Mouse (Mus musculus): Measurements from ENCODE around the gene Gdpd5. TPM values are rescaled to one million over a fixed set of nuclear protein-coding genes. Genes with fewer than 3 reads are reported as not detected.

The Gdpd5 gene
- polyA plus RNA-seq, 1 experiment from 2014 or later: 25.9 TPM

DNA sequence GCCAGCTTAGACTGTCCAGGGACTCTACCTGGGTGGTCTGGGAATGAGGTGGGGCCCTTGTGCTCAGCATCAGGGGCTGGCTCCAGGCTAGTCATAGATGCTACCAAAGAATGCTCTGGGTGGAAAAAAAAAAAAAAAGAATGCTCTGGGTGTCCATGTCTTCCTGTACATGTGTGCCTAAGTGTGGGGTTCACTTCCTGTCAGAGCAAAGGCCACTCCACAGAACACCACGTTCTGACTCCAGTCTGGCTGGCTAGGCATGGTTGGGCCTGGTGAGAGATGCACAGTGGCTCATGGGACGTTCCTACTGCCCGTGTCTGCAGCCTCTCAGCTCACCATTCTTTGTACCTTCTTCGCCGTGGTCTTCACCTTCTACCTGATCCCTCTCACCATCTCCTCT is 67.4 kb downstream of the Gdpd5 start:
- Histone ChIP-seq H3K27ac (ENCODE audit: low read depth, low read length) (peak overlapping the region; percentile 58), H3K4me1 (replicated peaks; ENCODE audit: control insufficient read depth, insufficient read depth, low read length) (peaks cover 7% of the 10 kb centered on the region), H3K4me3 (ENCODE audit: low read depth, low read length) (no peak overlapping the region), H3K4me2 (replicated peaks; ENCODE audit: low read depth, low read length) (no peak overlapping the region), H3K27me3 (ENCODE audit: control insufficient read depth, insufficient read depth, low read length) (no peaks in the 10 kb centered on the region), H3K9ac (ENCODE audit: low read depth, low read length) (no peak overlapping the region; the same call in 1 of the 2 replicates), H3K36me3 (ENCODE audit: control insufficient read depth, insufficient read depth, low read length) (no peaks in the 10 kb centered on the region), H3K9me3 (ENCODE audit: control insufficient read depth, low read length) (no peaks in the 10 kb centered on the region)
- ATAC-seq (ENCODE audit: low FRiP score): no peak
- WGBS: 75% methylated on average over 5 of the region's 5 CpGs
- no peak for DNase-seq (ENCODE audit: low spot score)

DNA sequence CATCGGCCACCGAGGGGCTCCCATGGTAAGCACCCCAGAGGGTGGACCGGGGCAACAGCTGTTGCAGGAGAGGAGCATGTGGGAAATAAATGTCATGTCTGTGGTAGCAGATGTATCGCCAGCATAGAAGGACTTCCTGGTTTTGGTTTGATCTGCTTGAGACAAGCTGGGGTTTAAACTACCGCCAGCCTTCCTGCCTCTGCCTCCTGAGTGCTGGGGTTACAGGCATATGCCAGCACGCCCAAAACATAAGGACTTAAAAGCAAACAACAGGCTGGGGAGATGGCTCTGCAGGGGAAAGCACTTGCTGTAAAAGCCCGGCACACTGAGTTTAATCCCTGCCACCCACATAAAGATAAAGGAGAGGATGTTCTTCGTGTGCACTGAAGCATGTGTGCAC is 67.8 kb downstream of the Gdpd5 start:
- ATAC-seq (ENCODE audit: low FRiP score) (no peak), DNase-seq (ENCODE audit: low spot score) (peak; percentile 32)
- Histone ChIP-seq H3K4me2 (replicated peaks; ENCODE audit: low read depth, low read length) (no peak overlapping the region), H3K9ac (ENCODE audit: low read depth, low read length) (no peak overlapping the region), H3K27me3 (ENCODE audit: control insufficient read depth, insufficient read depth, low read length) (no peaks in the 10 kb centered on the region), H3K36me3 (ENCODE audit: control insufficient read depth, insufficient read depth, low read length) (no peaks in the 10 kb centered on the region), H3K4me3 (ENCODE audit: low read depth, low read length) (no peak overlapping the region), H3K4me1 (replicated peaks; ENCODE audit: control insufficient read depth, insufficient read depth, low read length) (peaks cover 7% of the 10 kb centered on the region), H3K9me3 (ENCODE audit: control insufficient read depth, low read length) (no peaks in the 10 kb centered on the region), H3K27ac (ENCODE audit: low read depth, low read length) (peak overlapping the region; percentile 58)
- WGBS: 54% methylated on average over 8 of the region's 8 CpGs

DNA sequence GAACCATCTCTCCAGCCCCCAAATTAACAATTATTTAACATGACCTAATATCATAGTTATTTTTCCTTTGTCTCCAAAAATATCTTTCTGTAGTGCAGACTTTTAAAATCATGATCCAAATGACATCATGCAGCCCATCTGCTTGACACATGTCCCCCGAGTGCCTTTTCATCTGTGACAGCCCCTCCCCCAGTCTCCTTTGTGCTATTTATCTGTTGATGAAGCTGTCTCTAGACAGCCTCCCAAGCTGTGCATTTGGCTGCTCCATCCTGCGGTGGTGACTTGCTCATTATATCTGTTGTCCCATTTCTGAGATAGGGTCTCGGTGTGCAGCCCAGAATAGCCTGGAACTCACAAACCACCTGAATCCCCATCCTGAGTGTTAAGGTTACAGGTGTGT is 68.5 kb downstream of the Gdpd5 start:
- peak; percentile 31; the same call in 1 of the 2 replicates for ATAC-seq (ENCODE audit: low FRiP score)
- Histone ChIP-seq H3K27ac (ENCODE audit: low read depth, low read length) (no peak overlapping the region; the same call in 1 of the 2 replicates), H3K9me3 (ENCODE audit: control insufficient read depth, low read length) (no peaks in the 10 kb centered on the region), H3K36me3 (ENCODE audit: control insufficient read depth, insufficient read depth, low read length) (no peaks in the 10 kb centered on the region), H3K27me3 (ENCODE audit: control insufficient read depth, insufficient read depth, low read length) (no peaks in the 10 kb centered on the region), H3K4me2 (replicated peaks; ENCODE audit: low read depth, low read length) (no peak overlapping the region), H3K4me3 (ENCODE audit: low read depth, low read length) (no peak overlapping the region), H3K9ac (ENCODE audit: low read depth, low read length) (no peak overlapping the region), H3K4me1 (replicated peaks; ENCODE audit: control insufficient read depth, insufficient read depth, low read length) (peaks cover 7% of the 10 kb centered on the region)
- DNase-seq (ENCODE audit: low spot score): peak; percentile 66
- 33% methylated on average over 3 of the region's 3 CpGs for WGBS

DNA sequence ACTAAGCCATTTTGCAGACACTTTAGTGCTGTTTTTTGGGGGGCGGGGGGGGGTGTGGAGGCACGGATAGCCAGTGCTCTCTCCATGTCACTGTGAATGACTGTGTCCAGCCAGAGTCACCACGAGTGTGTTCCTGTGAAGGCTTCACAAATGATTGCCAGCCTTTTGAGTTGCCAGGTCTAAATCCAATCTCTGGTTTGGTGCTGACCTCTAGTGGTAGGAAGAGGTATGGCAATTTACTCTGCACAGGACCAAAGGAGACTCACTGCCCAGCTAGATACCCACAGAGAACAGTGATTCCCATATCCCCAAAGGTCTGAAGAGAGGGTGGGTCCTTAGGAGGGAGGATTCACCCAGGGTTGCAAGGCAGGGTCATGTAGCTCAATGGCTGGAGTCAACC is 69.5 kb downstream of the Gdpd5 start:
- ATAC-seq (ENCODE audit: low FRiP score) (peak; percentile 43), DNase-seq (ENCODE audit: low spot score) (peak; percentile 89)
- Histone ChIP-seq H3K4me1 (replicated peaks; ENCODE audit: control insufficient read depth, insufficient read depth, low read length) (peaks cover 5% of the 10 kb centered on the region), H3K27me3 (ENCODE audit: control insufficient read depth, insufficient read depth, low read length) (no peaks in the 10 kb centered on the region), H3K9ac (ENCODE audit: low read depth, low read length) (no peak overlapping the region), H3K27ac (ENCODE audit: low read depth, low read length) (no peak overlapping the region), H3K36me3 (ENCODE audit: control insufficient read depth, insufficient read depth, low read length) (no peaks in the 10 kb centered on the region), H3K4me3 (ENCODE audit: low read depth, low read length) (no peak overlapping the region), H3K4me2 (replicated peaks; ENCODE audit: low read depth, low read length) (no peak overlapping the region), H3K9me3 (ENCODE audit: control insufficient read depth, low read length) (no peaks in the 10 kb centered on the region)
- WGBS: 0% methylated on average over 3 of the region's 3 CpGs

DNA sequence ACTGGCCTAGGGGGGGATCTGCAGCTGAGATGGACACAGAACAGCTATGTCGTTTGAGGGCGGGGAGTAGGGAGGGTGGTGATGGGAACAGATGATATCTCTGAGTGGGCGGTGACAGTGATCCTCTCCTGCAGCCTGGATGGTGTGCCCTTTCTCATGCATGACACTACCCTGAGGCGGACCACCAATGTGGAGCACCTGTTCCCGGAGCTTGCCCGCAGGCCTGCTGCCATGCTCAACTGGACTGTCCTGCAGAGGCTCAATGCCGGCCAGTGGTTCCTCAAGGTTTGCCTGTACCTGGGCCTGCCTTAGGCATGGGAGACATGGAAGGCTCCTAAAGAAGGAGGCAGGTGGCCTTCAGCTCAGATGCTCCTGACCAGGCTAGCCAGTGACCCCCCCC is 71.6 kb downstream of the Gdpd5 start:
- Histone ChIP-seq H3K9ac (ENCODE audit: low read depth, low read length) (no peak overlapping the region), H3K27me3 (ENCODE audit: control insufficient read depth, insufficient read depth, low read length) (no peaks in the 10 kb centered on the region), H3K4me2 (replicated peaks; ENCODE audit: low read depth, low read length) (no peak overlapping the region), H3K4me1 (replicated peaks; ENCODE audit: control insufficient read depth, insufficient read depth, low read length) (peaks cover 4% of the 10 kb centered on the region), H3K27ac (ENCODE audit: low read depth, low read length) (no peak overlapping the region), H3K36me3 (ENCODE audit: control insufficient read depth, insufficient read depth, low read length) (no peaks in the 10 kb centered on the region), H3K4me3 (ENCODE audit: low read depth, low read length) (no peak overlapping the region), H3K9me3 (ENCODE audit: control insufficient read depth, low read length) (no peaks in the 10 kb centered on the region)
- ATAC-seq (ENCODE audit: low FRiP score): no peak
- WGBS: 82% methylated on average over 7 of the region's 7 CpGs
- DNase-seq (ENCODE audit: low spot score): no peak

DNA sequence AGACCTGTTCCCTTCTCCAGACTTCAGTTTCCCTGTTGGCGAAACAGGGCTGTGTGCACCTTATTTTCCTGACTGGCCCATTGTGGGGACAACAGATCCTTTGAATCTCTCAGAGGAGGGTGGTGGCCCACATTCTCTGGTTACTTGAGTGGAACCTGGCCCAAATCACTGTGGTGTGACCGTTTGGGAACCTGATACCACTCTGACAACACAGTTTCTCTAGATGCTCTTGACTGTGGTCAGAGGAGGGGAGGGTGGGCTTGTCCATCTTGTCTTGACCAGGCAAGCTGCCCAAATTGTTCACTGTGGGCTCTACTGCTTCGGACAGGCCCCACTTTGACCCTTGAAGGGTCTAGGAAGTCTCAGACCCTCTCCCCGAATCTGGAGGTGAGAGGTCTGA is 72.8 kb downstream of the Gdpd5 start:
- peaks cover 2% of the 10 kb centered on the region for H3K4me1 ChIP-seq (replicated peaks; ENCODE audit: control insufficient read depth, insufficient read depth, low read length)
- H3K27ac ChIP-seq (ENCODE audit: low read depth, low read length): no peak overlapping the region
- no peak for ATAC-seq (ENCODE audit: low FRiP score)
- no peaks in the 10 kb centered on the region for H3K36me3 ChIP-seq (ENCODE audit: control insufficient read depth, insufficient read depth, low read length)
- no peaks in the 10 kb centered on the region for H3K27me3 ChIP-seq (ENCODE audit: control insufficient read depth, insufficient read depth, low read length)
- DNase-seq (ENCODE audit: low spot score): no peak
- no peaks in the 10 kb centered on the region for H3K9me3 ChIP-seq (ENCODE audit: control insufficient read depth, low read length)
- WGBS: 71% methylated on average over 4 of the region's 4 CpGs
- H3K4me2 ChIP-seq (replicated peaks; ENCODE audit: low read depth, low read length): no peak overlapping the region
- no peak overlapping the region for H3K4me3 ChIP-seq (ENCODE audit: low read depth, low read length)
- no peak overlapping the region for H3K9ac ChIP-seq (ENCODE audit: low read depth, low read length)

DNA sequence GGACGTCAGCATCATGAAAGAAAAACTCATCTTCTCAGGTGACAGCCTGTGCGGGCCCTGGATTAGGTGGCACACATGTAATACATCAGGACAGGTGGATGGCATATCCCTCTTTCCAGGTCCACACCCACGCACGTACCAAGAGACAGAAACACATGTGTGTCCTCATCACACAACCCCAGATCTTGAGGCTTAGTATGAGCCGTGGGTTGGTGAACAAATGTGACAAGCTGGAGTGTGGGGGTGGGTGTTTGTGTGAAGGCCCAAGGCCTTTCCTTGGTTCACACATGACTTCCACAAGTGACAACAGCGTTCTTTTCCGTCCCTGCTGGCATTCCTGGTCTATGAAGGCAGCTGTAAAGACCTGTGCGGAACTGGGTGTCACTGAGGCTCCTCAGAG is 77.6 kb downstream of the Gdpd5 start:
- Histone ChIP-seq H3K27me3 (ENCODE audit: control insufficient read depth, insufficient read depth, low read length) (no peaks in the 10 kb centered on the region), H3K4me1 (replicated peaks; ENCODE audit: control insufficient read depth, insufficient read depth, low read length) (no peaks in the 10 kb centered on the region), H3K9me3 (ENCODE audit: control insufficient read depth, low read length) (no peaks in the 10 kb centered on the region), H3K4me2 (replicated peaks; ENCODE audit: low read depth, low read length) (no peak overlapping the region), H3K9ac (ENCODE audit: low read depth, low read length) (no peak overlapping the region), H3K4me3 (ENCODE audit: low read depth, low read length) (0 out of 2 replicates have a peak overlapping the region, but pooled peaks have one; percentile 1), H3K36me3 (ENCODE audit: control insufficient read depth, insufficient read depth, low read length) (no peaks in the 10 kb centered on the region), H3K27ac (ENCODE audit: low read depth, low read length) (no peak overlapping the region)
- 90% methylated on average over 8 of the region's 8 CpGs for WGBS
- ATAC-seq (ENCODE audit: low FRiP score) (no peak), DNase-seq (ENCODE audit: low spot score) (no peak)

DNA sequence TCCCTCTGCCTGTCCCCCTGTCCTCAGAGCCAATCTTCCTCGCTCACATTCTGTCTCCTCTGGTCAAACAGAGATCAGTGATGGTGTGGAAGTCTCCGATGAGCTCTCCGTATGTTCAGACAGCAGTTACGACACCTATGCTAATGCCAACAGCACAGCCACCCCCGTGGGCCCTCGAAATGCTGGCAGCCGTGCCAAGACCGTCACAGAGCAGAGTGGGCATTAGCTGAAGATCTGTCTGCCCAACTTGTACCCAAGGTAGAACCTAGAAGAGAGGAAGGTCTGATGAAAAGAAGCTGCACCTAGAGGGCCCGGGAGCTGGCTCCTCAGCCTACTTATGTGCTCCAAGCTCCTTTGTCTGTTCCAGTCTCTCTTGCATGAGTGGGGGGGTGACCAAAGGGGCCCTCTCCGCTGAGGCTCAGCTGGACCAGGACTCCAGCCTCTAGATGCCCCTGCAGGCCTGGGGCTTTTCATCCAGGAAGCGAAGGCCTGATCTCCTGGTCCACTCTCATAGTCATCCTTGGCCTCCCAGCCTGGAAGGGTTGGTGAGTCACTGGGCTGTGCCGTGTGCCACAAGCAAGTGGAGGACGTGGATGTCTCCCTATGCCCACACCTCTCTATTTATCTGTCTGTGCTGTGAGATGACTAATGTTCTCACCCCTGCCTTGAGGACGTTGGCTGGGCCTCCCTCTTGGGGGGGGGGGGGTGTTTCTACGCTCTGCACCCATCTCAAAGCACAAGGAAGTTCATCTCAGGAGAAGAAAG is 78.9 kb downstream of the Gdpd5 start:
- WGBS: 94% methylated on average over 15 of the region's 15 CpGs

DNA sequence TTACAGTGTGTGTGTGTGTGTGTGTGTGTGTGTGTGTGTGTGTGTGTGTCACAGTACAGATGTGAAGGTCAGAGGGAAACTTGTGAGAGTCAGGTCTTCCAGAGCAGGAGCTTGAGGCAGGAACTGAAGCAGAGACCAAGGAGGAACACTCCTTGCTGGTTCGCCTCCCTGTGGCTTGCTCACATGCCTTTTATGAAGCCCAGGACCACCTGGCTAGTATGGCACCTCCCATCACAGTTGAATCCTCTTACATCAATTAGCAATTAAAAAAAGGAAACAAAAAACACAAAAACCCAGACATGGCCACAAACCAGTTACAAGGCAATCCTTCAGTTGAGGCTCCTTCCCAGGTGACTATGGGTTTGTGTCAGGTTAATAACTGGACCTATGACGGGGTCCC is 81.9 kb downstream of the Gdpd5 start:
- no peak for DNase-seq (ENCODE audit: low spot score)
- peaks cover 11% of the 10 kb centered on the region for H3K4me1 ChIP-seq (replicated peaks; ENCODE audit: control insufficient read depth, insufficient read depth, low read length)
- no peak overlapping the region for H3K9ac ChIP-seq (ENCODE audit: low read depth, low read length)
- H3K27ac ChIP-seq (ENCODE audit: low read depth, low read length): no peak overlapping the region
- H3K27me3 ChIP-seq (ENCODE audit: control insufficient read depth, insufficient read depth, low read length): 0 out of 2 replicates have a peak, but pooled peaks cover 2% of the 10 kb centered on the region
- no peak for ATAC-seq (ENCODE audit: low FRiP score)
- no peak overlapping the region for H3K4me2 ChIP-seq (replicated peaks; ENCODE audit: low read depth, low read length)
- no peak overlapping the region for H3K4me3 ChIP-seq (ENCODE audit: low read depth, low read length)
- no peaks in the 10 kb centered on the region for H3K36me3 ChIP-seq (ENCODE audit: control insufficient read depth, insufficient read depth, low read length)
- no peaks in the 10 kb centered on the region for H3K9me3 ChIP-seq (ENCODE audit: control insufficient read depth, low read length)
- 83% methylated on average over 2 of the region's 2 CpGs for WGBS

More for the DNA sequence above, 78.9 kb downstream of the Gdpd5 start:
- ATAC-seq (ENCODE audit: low FRiP score) (no peak), DNase-seq (ENCODE audit: low spot score) (no peak)
- Histone ChIP-seq H3K9ac (ENCODE audit: low read depth, low read length) (no peak overlapping the region), H3K4me1 (replicated peaks; ENCODE audit: control insufficient read depth, insufficient read depth, low read length) (no peaks in the 10 kb centered on the region), H3K4me2 (replicated peaks; ENCODE audit: low read depth, low read length) (no peak overlapping the region), H3K27me3 (ENCODE audit: control insufficient read depth, insufficient read depth, low read length) (no peaks in the 10 kb centered on the region), H3K36me3 (ENCODE audit: control insufficient read depth, insufficient read depth, low read length) (no peaks in the 10 kb centered on the region), H3K4me3 (ENCODE audit: low read depth, low read length) (no peak overlapping the region), H3K9me3 (ENCODE audit: control insufficient read depth, low read length) (no peaks in the 10 kb centered on the region), H3K27ac (ENCODE audit: low read depth, low read length) (no peak overlapping the region)
